Mouse (Mus musculus): ENCODE data around the gene Prkcb. TPM values are rescaled to one million over a fixed set of nuclear protein-coding genes. Genes with fewer than 3 reads are reported as not detected.

Gene Prkcb
- polyA plus RNA-seq, 1 experiment from 2014 or later: 43.9 TPM

GRCm38 (mm10) chr7:122574418-122574817, 285.9 kb downstream of the Prkcb start:
- H3K79me2 ChIP-seq (ENCODE audit: inconsistent target): no peaks in the 10 kb centered on the region
- H3K4me3 ChIP-seq (ENCODE audit: inconsistent target): no peak overlapping the region
- WGBS (ENCODE audit: missing documents): 85% methylated on average over 7 of the region's 7 CpGs
- H3K27ac ChIP-seq: no peak overlapping the region
- H3K36me3 ChIP-seq (ENCODE audit: inconsistent target): no peaks in the 10 kb centered on the region

GRCm38 (mm10) chr7:122575056-122575455, 286.5 kb downstream of the Prkcb start:
- Histone ChIP-seq H3K27ac (no peak overlapping the region), H3K36me3 (ENCODE audit: inconsistent target) (no peaks in the 10 kb centered on the region), H3K4me3 (ENCODE audit: inconsistent target) (no peak overlapping the region), H3K79me2 (ENCODE audit: inconsistent target) (no peaks in the 10 kb centered on the region)
- 91% methylated on average over 5 of the region's 5 CpGs for WGBS (ENCODE audit: missing documents)

- WGBS (ENCODE audit: missing documents): 82% methylated on average over 8 of the region's 8 CpGs
Measured at GRCm38 (mm10) chr7:122575506-122575905, 287.0 kb downstream of the Prkcb start.

GRCm38 (mm10) chr7:122577571-122577970, 289.0 kb downstream of the Prkcb start:
- H3K79me2 ChIP-seq (ENCODE audit: inconsistent target): no peaks in the 10 kb centered on the region
- H3K36me3 ChIP-seq (ENCODE audit: inconsistent target): no peaks in the 10 kb centered on the region
- no peak overlapping the region for H3K27ac ChIP-seq
- WGBS (ENCODE audit: missing documents): 97% methylated on average over 3 of the region's 4 CpGs
- H3K4me3 ChIP-seq (ENCODE audit: inconsistent target): no peak overlapping the region

More at GRCm38 (mm10) chr7:122575506-122575905, 287.0 kb downstream of the Prkcb start:
- no peaks in the 10 kb centered on the region for H3K36me3 ChIP-seq (ENCODE audit: inconsistent target)
- H3K4me3 ChIP-seq (ENCODE audit: inconsistent target): no peak overlapping the region
- H3K79me2 ChIP-seq (ENCODE audit: inconsistent target): no peaks in the 10 kb centered on the region
- no peak overlapping the region for H3K27ac ChIP-seq

GRCm38 (mm10) chr7:122579461-122580157, 291.1 kb downstream of the Prkcb start:
- Histone ChIP-seq H3K27ac (no peak overlapping the region), H3K4me3 (ENCODE audit: inconsistent target) (no peak overlapping the region), H3K36me3 (ENCODE audit: inconsistent target) (no peaks in the 10 kb centered on the region), H3K79me2 (ENCODE audit: inconsistent target) (no peaks in the 10 kb centered on the region)
- 87% methylated on average over 7 of the region's 7 CpGs for WGBS (ENCODE audit: missing documents)

- Histone ChIP-seq H3K79me2 (ENCODE audit: inconsistent target) (no peaks in the 10 kb centered on the region), H3K4me3 (ENCODE audit: inconsistent target) (no peak overlapping the region), H3K36me3 (ENCODE audit: inconsistent target) (no peaks in the 10 kb centered on the region; the same call in 1 of the 2 replicates), H3K27ac (no peak overlapping the region)
- WGBS (ENCODE audit: missing documents): 100% methylated on average over 1 of the region's 1 CpGs
Measured at GRCm38 (mm10) chr7:122580158-122580475, 291.6 kb downstream of the Prkcb start.

GRCm38 (mm10) chr7:122584421-122585151, 296.0 kb downstream of the Prkcb start:
- Histone ChIP-seq H3K36me3 (ENCODE audit: inconsistent target) (peaks cover 3% of the 10 kb centered on the region), H3K79me2 (ENCODE audit: inconsistent target) (no peaks in the 10 kb centered on the region), H3K4me3 (ENCODE audit: inconsistent target) (no peak overlapping the region), H3K27ac (no peak overlapping the region)
- WGBS (ENCODE audit: missing documents): 84% methylated on average over 14 of the region's 14 CpGs

GRCm38 (mm10) chr7:122595897-122596296, 307.3 kb downstream of the Prkcb start:
- H3K4me3 ChIP-seq (ENCODE audit: inconsistent target): no peak overlapping the region
- no peaks in the 10 kb centered on the region for H3K79me2 ChIP-seq (ENCODE audit: inconsistent target)
- no peak overlapping the region for H3K27ac ChIP-seq
- H3K36me3 ChIP-seq (ENCODE audit: inconsistent target): peaks cover 8% of the 10 kb centered on the region; the same call in 1 of the 2 replicates
- 91% methylated on average over 10 of the region's 10 CpGs for WGBS (ENCODE audit: missing documents)

GRCm38 (mm10) chr7:122596596-122597170, 308.1 kb downstream of the Prkcb start:
- H3K79me2 ChIP-seq (ENCODE audit: inconsistent target): no peaks in the 10 kb centered on the region
- H3K4me3 ChIP-seq (ENCODE audit: inconsistent target): no peak overlapping the region
- 86% methylated on average over 9 of the region's 9 CpGs for WGBS (ENCODE audit: missing documents)

GRCm38 (mm10) chr7:122597313-122597712, 308.8 kb downstream of the Prkcb start:
- WGBS (ENCODE audit: missing documents): 94% methylated on average over 7 of the region's 7 CpGs

More at GRCm38 (mm10) chr7:122596596-122597170, 308.1 kb downstream of the Prkcb start:
- peaks cover 8% of the 10 kb centered on the region; the same call in 1 of the 2 replicates for H3K36me3 ChIP-seq (ENCODE audit: inconsistent target)
- no peak overlapping the region for H3K27ac ChIP-seq

GRCm38 (mm10) chr7:122600856-122601255, 312.3 kb downstream of the Prkcb start:
- H3K36me3 ChIP-seq (ENCODE audit: inconsistent target): no peaks in the 10 kb centered on the region; the same call in 1 of the 2 replicates
- 92% methylated on average over 7 of the region's 7 CpGs for WGBS (ENCODE audit: missing documents)
- no peaks in the 10 kb centered on the region for H3K79me2 ChIP-seq (ENCODE audit: inconsistent target)
- no peak overlapping the region for H3K27ac ChIP-seq
- no peak overlapping the region for H3K4me3 ChIP-seq (ENCODE audit: inconsistent target)

More at GRCm38 (mm10) chr7:122597313-122597712, 308.8 kb downstream of the Prkcb start:
- H3K36me3 ChIP-seq (ENCODE audit: inconsistent target): peaks cover 8% of the 10 kb centered on the region; the same call in 1 of the 2 replicates
- H3K27ac ChIP-seq: no peak overlapping the region
- H3K79me2 ChIP-seq (ENCODE audit: inconsistent target): no peaks in the 10 kb centered on the region
- no peak overlapping the region for H3K4me3 ChIP-seq (ENCODE audit: inconsistent target)

- 68% methylated on average over 5 of the region's 5 CpGs for WGBS (ENCODE audit: missing documents)
- H3K79me2 ChIP-seq (ENCODE audit: inconsistent target): no peaks in the 10 kb centered on the region
- no peaks in the 10 kb centered on the region; the same call in 1 of the 2 replicates for H3K36me3 ChIP-seq (ENCODE audit: inconsistent target)
- H3K27ac ChIP-seq: no peak overlapping the region
- H3K4me3 ChIP-seq (ENCODE audit: inconsistent target): no peak overlapping the region
Measured at GRCm38 (mm10) chr7:122605066-122605465, 316.5 kb downstream of the Prkcb start.

GRCm38 (mm10) chr7:122609420-122609819, 320.9 kb downstream of the Prkcb start:
- Histone ChIP-seq H3K27ac (no peak overlapping the region), H3K4me3 (ENCODE audit: inconsistent target) (no peak overlapping the region), H3K36me3 (ENCODE audit: inconsistent target) (peaks cover 6% of the 10 kb centered on the region; the same call in 1 of the 2 replicates), H3K79me2 (ENCODE audit: inconsistent target) (no peaks in the 10 kb centered on the region)
- 88% methylated on average over 4 of the region's 4 CpGs for WGBS (ENCODE audit: missing documents)

GRCm38 (mm10) chr7:122610161-122610560, 321.6 kb downstream of the Prkcb start:
- Histone ChIP-seq H3K36me3 (ENCODE audit: inconsistent target) (peaks cover 6% of the 10 kb centered on the region; the same call in 1 of the 2 replicates), H3K79me2 (ENCODE audit: inconsistent target) (no peaks in the 10 kb centered on the region), H3K4me3 (ENCODE audit: inconsistent target) (no peak overlapping the region), H3K27ac (no peak overlapping the region)
- 76% methylated on average over 7 of the region's 7 CpGs for WGBS (ENCODE audit: missing documents)

- Histone ChIP-seq H3K4me3 (ENCODE audit: inconsistent target) (no peak overlapping the region), H3K36me3 (ENCODE audit: inconsistent target) (peaks cover 6% of the 10 kb centered on the region; the same call in 1 of the 2 replicates), H3K79me2 (ENCODE audit: inconsistent target) (no peaks in the 10 kb centered on the region), H3K27ac (no peak overlapping the region)
- WGBS (ENCODE audit: missing documents): 81% methylated on average over 4 of the region's 4 CpGs
Measured at GRCm38 (mm10) chr7:122613876-122614275, 325.3 kb downstream of the Prkcb start.

Data from macrophage (primary cell).